Mouse (Mus musculus) olfactory bulb, adult 2 months (tissue): ENCODE measurements around the gene Il22ra1.

Experiments
- CTCF ChIP-seq: fragments of 200-500 bp; IDR thresholded peaks from 2 replicates; pipeline ENCODE4 v1.5.1; 2012; ENCODE audit warnings: low read depth, mild to moderate bottlenecking, low read length, moderate library complexity; ENCODE audit not compliant: insufficient read depth
- POLR2A ChIP-seq: fragments of 200-500 bp; IDR thresholded peaks from 2 replicates; pipeline ENCODE4 v1.6.1; 2012; ENCODE audit warnings: mild to moderate bottlenecking, low read depth, low read length, moderate library complexity; ENCODE audit not compliant: insufficient read depth

GRCm38 (mm10) chr4:135766976-135767375 lies 39.0 kb downstream of the Il22ra1 start:
- TF ChIP-seq CTCF (no peak), POLR2A (no peak)
